Mouse (Mus musculus) layer of hippocampus, postnatal 10 days (tissue): Measurements from ENCODE around the gene Adssl1. TPM values are rescaled to one million over a fixed set of nuclear protein-coding genes. Genes with fewer than 3 reads are reported as not detected.

Experiments
- DNase-seq, 2 experiments: peaks; one replicate each; pipeline ENCODE4 v3.0.0; 2021; ENCODE audit warnings: low spot score in 2 of 2
- total RNA-seq, 2 experiments: library from RNA; stranded (reverse); gene quantifications; 2 replicates each; pipeline ENCODE4 v1.2.3; 2021

Adssl1 gene
- total RNA-seq, 2 experiments from 2014 or later, result 2.1 to 2.4 TPM

GRCm38 (mm10) chr12:112592985-112593734 lies 26.7 kb upstream of the Adssl1 start:
- no peak for DNase-seq

GRCm38 (mm10) chr12:112593951-112594915 lies 25.6 kb upstream of the Adssl1 start:
- DNase-seq, result no peak

GRCm38 (mm10) chr12:112594989-112595388 lies 24.9 kb upstream of the Adssl1 start:
- no peak for DNase-seq

- DNase-seq, result no peak
Measured at GRCm38 (mm10) chr12:112595626-112596025, 24.2 kb upstream of the Adssl1 start.

- DNase-seq, result no peak
Measured at GRCm38 (mm10) chr12:112596454-112596853, 23.4 kb upstream of the Adssl1 start.

- no peak for DNase-seq
Measured at GRCm38 (mm10) chr12:112596891-112597500, 22.8 kb upstream of the Adssl1 start.

- DNase-seq, result peak; percentile 67 to 78
Measured at GRCm38 (mm10) chr12:112597618-112598017, 22.2 kb upstream of the Adssl1 start.

GRCm38 (mm10) chr12:112599198-112599597 lies 20.6 kb upstream of the Adssl1 start:
- no peak for DNase-seq

- no peak for DNase-seq
Measured at GRCm38 (mm10) chr12:112599942-112600611, 19.8 kb upstream of the Adssl1 start.

GRCm38 (mm10) chr12:112604022-112604421 lies 15.8 kb upstream of the Adssl1 start:
- DNase-seq, result no peak

GRCm38 (mm10) chr12:112604709-112605649 lies 14.9 kb upstream of the Adssl1 start:
- peak; percentile 62 to 71 for DNase-seq

GRCm38 (mm10) chr12:112605766-112606165 lies 14.1 kb upstream of the Adssl1 start:
- DNase-seq, result peak; percentile 89 to 90

- no peak for DNase-seq
Measured at GRCm38 (mm10) chr12:112606998-112607397, 12.8 kb upstream of the Adssl1 start.

GRCm38 (mm10) chr12:112609031-112609430 lies 10.8 kb upstream of the Adssl1 start:
- no peak for DNase-seq

GRCm38 (mm10) chr12:112616668-112617067 lies 3.2 kb upstream of the Adssl1 start:
- DNase-seq, result no peak

- DNase-seq, result peak; percentile 51 to 56
Measured at GRCm38 (mm10) chr12:112617184-112617583, 2.7 kb upstream of the Adssl1 start.

- DNase-seq, result peak; percentile 72 to 73
Measured at GRCm38 (mm10) chr12:112617898-112618380, 1.9 kb upstream of the Adssl1 start.

GRCm38 (mm10) chr12:112618981-112619685 lies 712 bp upstream of the Adssl1 start:
- DNase-seq, result no peak
